Mouse (Mus musculus): ENCODE measurements around the gene Gsto2. TPM values are rescaled to one million over a fixed set of nuclear protein-coding genes. Genes with fewer than 3 reads are reported as not detected.
A peak's percentile ranks its signal among the peaks of the same experiment; 100 is the strongest.

Gene Gsto2
- polyA plus RNA-seq, 1 experiment from 2014 or later, result 0.59 TPM

DNA sequence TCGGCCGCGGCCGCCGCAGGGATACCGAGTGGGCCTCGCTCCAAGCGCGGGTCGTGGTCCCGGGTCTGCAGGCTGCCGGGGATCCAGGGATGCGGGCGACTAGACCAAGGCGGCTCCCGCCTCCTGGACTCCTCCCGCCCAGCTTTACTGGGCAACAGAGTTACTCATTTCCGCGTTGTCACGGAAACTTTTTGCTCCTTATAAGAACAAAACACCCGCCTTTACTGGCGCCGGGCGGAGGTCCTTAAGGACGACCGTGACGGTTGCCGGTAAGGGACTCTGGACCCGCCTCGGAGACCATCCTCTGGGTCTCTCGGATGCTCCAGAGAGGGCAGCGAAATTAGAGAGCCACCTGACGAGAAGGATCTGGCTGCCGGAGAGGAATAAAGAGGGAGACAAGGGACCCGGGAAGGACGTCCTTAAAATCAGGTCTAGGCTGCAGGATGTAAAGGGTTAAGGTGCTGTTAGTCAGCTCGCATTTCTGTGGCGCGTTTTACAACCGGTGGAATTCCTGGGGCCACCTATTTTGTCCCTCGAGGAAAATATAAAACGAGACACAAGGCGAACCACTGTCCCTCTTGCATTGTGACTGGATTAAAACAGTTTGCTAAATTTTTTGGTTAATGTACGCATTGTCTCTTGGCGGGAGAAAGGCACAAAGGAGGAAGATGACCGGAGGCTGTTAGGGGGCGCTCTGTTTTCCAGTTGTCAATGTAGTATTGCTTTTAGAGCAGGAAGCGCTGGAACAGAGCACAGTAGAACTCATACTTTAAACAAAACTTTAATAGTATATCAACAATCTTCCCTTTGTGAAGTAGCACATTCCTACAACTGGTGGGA, 54.0 kb downstream of the Gsto2 start, which contains the start of the genes Cfap43 and Itprip:
Gene Cfap43, minus strand, starts transcription at position 162 of the 840 bp plus-strand sequence.
Gene Itprip, minus strand, starts transcription at position 174 of the 840 bp plus-strand sequence.
- Histone ChIP-seq H3K27ac (peak within 1 kb of the TSS; percentile 98), H3K9me3 (replicated peaks) (no peaks in the 10 kb centered on the region), H3K4me1 (peaks cover 32% of the 10 kb centered on the region), H3K36me3 (no peaks in the 10 kb centered on the region), H3K4me3 (peak within 1 kb of the TSS; percentile 94), H3K27me3 (ENCODE audit: low read depth, poor library complexity, severe bottlenecking) (no peaks in the 10 kb centered on the region)
- under 1% methylated on average over 48 of the region's 48 CpGs for WGBS
- DNase-seq (ENCODE audit: low spot score), result peak; percentile 86

DNA sequence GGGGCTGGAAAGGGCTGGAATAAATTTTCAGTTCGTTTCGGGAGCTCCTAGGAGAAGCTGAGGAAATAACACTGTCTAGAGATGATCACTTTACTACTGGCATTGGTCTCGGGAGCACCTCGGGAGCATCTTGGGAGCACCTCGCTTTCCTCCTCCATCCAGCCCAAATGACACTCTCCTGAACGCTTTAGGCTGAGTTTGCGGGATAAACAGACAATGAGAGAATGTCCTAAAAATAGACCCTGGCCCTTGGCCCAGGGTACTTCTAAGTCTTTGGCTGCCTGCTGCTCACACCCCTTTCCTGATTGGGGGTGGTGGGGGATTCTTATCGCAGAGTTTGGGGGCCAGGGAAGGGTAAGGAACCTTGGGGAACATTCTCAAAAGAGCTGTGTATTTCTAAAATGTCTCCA, 54.6 kb downstream of the Gsto2 start:
- Histone ChIP-seq H3K4me1 (peaks cover 32% of the 10 kb centered on the region), H3K27me3 (ENCODE audit: low read depth, poor library complexity, severe bottlenecking) (no peaks in the 10 kb centered on the region), H3K4me3 (peak overlapping the region; percentile 94), H3K36me3 (no peaks in the 10 kb centered on the region), H3K9me3 (replicated peaks) (no peaks in the 10 kb centered on the region), H3K27ac (peak overlapping the region; percentile 98)
- 10% methylated on average over 8 of the region's 8 CpGs for WGBS
- DNase-seq (ENCODE audit: low spot score), result peak; percentile 53

DNA sequence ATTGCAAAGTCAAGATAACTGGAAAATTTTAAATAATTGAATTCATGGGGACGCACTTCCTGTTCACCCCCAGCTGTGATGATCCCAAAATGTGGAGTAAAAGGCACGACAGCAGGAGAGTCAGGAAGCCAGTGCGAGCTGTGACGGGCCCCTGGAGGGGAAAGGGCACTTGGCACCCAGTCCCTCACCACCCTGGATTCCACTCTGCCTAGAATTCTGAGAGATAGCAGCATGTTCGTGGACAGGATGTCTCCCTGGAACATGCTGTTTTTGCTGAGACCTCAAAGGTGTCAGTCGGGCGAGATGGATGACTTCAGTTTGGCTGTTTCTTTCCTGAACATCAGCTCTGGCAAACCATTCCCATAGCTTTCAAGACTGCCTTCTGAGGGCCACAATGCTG, 60.5 kb downstream of the Gsto2 start:
- Histone ChIP-seq H3K27ac (no peak overlapping the region), H3K27me3 (ENCODE audit: low read depth, poor library complexity, severe bottlenecking) (no peaks in the 10 kb centered on the region), H3K9me3 (replicated peaks) (no peaks in the 10 kb centered on the region), H3K4me3 (no peak overlapping the region), H3K36me3 (no peaks in the 10 kb centered on the region), H3K4me1 (no peaks in the 10 kb centered on the region)
- WGBS, result 78% methylated on average over 7 of the region's 7 CpGs
- DNase-seq (ENCODE audit: low spot score), result no peak

GRCm38 (mm10) chr19:47927032-47927431, 61.7 kb downstream of the Gsto2 start:
- no peaks in the 10 kb centered on the region for H3K36me3 ChIP-seq
- no peak overlapping the region for H3K4me3 ChIP-seq
- 94% methylated on average over 2 of the region's 2 CpGs for WGBS
- no peak for DNase-seq (ENCODE audit: low spot score)
- H3K4me1 ChIP-seq, result no peaks in the 10 kb centered on the region
- no peaks in the 10 kb centered on the region for H3K9me3 ChIP-seq (replicated peaks)
- no peaks in the 10 kb centered on the region for H3K27me3 ChIP-seq (ENCODE audit: low read depth, poor library complexity, severe bottlenecking)
- no peak overlapping the region for H3K27ac ChIP-seq

DNA sequence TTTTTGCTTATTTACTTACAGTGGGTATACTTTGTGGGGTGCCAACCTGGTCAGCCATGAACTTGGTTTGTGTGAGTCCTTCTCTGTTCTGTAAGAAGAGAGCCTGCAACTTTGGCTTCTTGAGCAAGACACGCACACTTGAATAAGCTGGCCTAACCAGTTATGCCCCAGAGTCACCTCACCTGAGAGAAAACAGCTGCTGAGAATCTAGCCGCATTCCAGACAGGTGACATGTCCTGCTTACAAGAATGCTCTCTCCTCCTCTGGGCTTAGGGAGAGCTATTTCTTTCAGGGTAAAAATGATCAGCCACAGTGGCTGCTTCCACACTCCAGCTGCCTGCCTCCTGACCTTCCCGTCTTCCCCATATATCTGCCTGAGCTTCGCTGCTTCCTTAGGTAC, 63.7 kb downstream of the Gsto2 start:
- peaks cover 2% of the 10 kb centered on the region; the same call in 1 of the 2 replicates for H3K4me1 ChIP-seq
- WGBS, result 82% methylated on average over 4 of the region's 4 CpGs
- no peaks in the 10 kb centered on the region for H3K9me3 ChIP-seq (replicated peaks)
- H3K4me3 ChIP-seq, result no peak overlapping the region
- no peak overlapping the region for H3K27ac ChIP-seq
- H3K36me3 ChIP-seq, result no peaks in the 10 kb centered on the region
- H3K27me3 ChIP-seq (ENCODE audit: low read depth, poor library complexity, severe bottlenecking), result no peaks in the 10 kb centered on the region
- DNase-seq (ENCODE audit: low spot score), result no peak

DNA sequence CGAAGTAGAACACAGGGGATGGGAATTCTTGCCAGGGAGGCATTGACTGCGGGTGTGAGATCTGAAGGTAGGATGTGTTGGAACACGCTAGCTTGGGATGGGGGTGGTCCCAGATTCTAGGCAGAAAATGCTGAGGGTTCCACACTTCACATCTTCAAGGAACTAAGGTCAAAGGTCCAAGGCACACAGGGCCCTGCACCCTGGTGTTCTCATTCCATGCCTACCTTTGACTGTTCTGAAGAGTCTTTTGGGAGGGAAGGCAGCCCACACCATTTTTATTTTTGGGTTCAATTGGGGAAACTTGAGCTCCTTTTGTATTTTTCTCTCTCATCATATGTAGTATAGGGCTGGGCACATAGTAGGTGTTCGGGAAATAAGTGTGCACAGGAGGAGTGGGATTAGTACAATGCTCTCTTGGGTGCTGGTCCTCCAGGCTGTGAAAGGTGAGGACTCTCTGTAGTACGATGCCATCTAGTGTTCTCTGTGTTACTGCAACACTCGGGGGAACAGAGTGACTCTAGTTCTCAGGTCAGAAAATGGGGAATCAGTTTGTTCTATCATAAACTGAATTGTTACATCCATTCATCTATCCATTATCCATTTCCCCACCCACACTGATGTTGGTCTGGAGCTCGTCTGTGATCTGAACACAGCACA, 66.8 kb downstream of the Gsto2 start:
- Histone ChIP-seq H3K36me3 (no peaks in the 10 kb centered on the region), H3K27ac (no peak overlapping the region), H3K4me1 (peaks cover 3% of the 10 kb centered on the region; the same call in 1 of the 2 replicates), H3K27me3 (ENCODE audit: low read depth, poor library complexity, severe bottlenecking) (no peaks in the 10 kb centered on the region), H3K4me3 (no peak overlapping the region), H3K9me3 (replicated peaks) (no peaks in the 10 kb centered on the region)
- WGBS, result 47% methylated on average over 7 of the region's 7 CpGs
- no peak for DNase-seq (ENCODE audit: low spot score)

DNA sequence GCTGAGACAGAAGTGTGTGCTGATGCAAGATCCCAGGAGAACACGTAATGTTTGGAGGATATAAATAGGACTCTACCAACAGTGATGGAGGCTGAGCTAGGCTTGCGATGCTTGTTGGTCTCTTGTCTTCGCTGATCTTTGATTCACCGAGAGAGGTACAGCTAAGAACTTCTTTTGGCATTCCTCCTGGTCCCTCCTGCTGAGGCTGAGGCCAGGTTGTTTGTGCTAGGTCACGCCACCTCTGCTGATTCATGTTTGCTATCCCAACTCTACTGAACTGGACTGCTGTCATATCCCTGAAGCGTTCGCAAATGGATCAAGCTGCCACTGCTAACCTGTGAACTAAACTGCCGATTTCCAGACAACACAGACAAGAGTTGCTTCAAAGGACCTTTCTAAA, 68.8 kb downstream of the Gsto2 start:
- Histone ChIP-seq H3K9me3 (replicated peaks) (no peaks in the 10 kb centered on the region), H3K4me3 (no peak overlapping the region), H3K36me3 (no peaks in the 10 kb centered on the region), H3K27ac (peak overlapping the region; percentile 46; the same call in 1 of the 2 replicates), H3K4me1 (peaks cover 14% of the 10 kb centered on the region), H3K27me3 (ENCODE audit: low read depth, poor library complexity, severe bottlenecking) (peaks cover 15% of the 10 kb centered on the region)
- WGBS, result 91% methylated on average over 8 of the region's 8 CpGs
- DNase-seq (ENCODE audit: low spot score), result no peak

DNA sequence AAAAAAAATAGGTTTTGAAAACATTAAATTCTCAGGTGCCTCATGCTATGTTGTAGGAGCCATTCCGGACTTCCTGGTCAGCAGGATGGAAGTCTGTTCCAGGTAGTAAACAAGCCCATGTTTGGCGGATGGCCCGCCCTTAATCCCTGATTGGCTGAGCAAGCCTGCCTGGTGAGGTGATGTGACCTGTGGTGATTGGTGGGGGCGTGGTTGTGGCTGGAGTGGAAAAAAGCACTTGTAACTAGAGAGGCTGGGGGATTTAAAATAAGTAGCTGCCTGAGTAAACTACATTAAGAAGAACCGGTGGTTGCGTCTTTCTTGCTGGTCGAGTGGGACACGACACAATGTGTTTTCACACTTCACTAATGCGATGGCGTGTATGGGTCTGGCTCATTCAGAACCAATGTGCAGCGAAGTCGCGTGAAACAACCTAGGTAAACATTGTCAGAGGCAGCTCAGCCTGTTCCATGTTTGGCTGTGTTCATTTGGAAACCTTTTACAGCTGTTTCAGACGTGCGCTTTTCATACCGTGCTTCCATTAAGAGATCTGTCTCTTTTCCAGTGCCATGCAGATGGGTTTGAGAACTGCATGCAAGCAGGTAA, 69.4 kb downstream of the Gsto2 start:
- peaks cover 14% of the 10 kb centered on the region for H3K4me1 ChIP-seq
- H3K36me3 ChIP-seq, result no peaks in the 10 kb centered on the region
- 71% methylated on average over 16 of the region's 16 CpGs for WGBS
- no peaks in the 10 kb centered on the region for H3K9me3 ChIP-seq (replicated peaks)
- no peak overlapping the region for H3K4me3 ChIP-seq
- H3K27me3 ChIP-seq (ENCODE audit: low read depth, poor library complexity, severe bottlenecking), result peaks cover 17% of the 10 kb centered on the region
- DNase-seq (ENCODE audit: low spot score), result no peak
- H3K27ac ChIP-seq, result peak overlapping the region; percentile 44; the same call in 1 of the 2 replicates

- H3K4me3 ChIP-seq, result no peak overlapping the region
- H3K4me1 ChIP-seq, result peaks cover 14% of the 10 kb centered on the region
- 87% methylated on average over 6 of the region's 6 CpGs for WGBS
- peaks cover 17% of the 10 kb centered on the region for H3K27me3 ChIP-seq (ENCODE audit: low read depth, poor library complexity, severe bottlenecking)
- H3K9me3 ChIP-seq (replicated peaks), result no peaks in the 10 kb centered on the region
- H3K27ac ChIP-seq, result no peak overlapping the region
- DNase-seq (ENCODE audit: low spot score), result no peak
- H3K36me3 ChIP-seq, result no peaks in the 10 kb centered on the region
These were observed 70.2 kb downstream of the Gsto2 start for GRCm38 (mm10) chr19:47935530-47935929.

Small RNA genes lying within 50 kb of the gene (microRNA-seq; reads per million reads assigned to microRNA genes)
- not detected for gene Gm22240

Other genes starting within 250 kb of the Gsto2 start
- gene Col17a1, start 173.4 kb upstream of the Gsto2 start, polyA plus RNA-seq (2016; fragmentation: Nextera tagmentation; extraction: Ambion mirVana), result 0.83 and 1.8 TPM in 2 replicates
- gene Sfr1, start 133.9 kb upstream of the Gsto2 start, polyA plus RNA-seq (2016; fragmentation: Nextera tagmentation; extraction: Ambion mirVana), result 246 and 260 TPM in 2 replicates
- 241 and 258 TPM in 2 replicates for gene Gsto1, start 10.6 kb upstream of the Gsto2 start, polyA plus RNA-seq (2016; fragmentation: Nextera tagmentation; extraction: Ambion mirVana)
- gene Cfap43, start 53.8 kb downstream of the Gsto2 start, polyA plus RNA-seq (2016; fragmentation: Nextera tagmentation; extraction: Ambion mirVana), result 0.05 and 0.09 TPM in 2 replicates
- 19.0 and 27.5 TPM in 2 replicates for gene Itprip, start 53.8 kb downstream of the Gsto2 start, polyA plus RNA-seq (2016; fragmentation: Nextera tagmentation; extraction: Ambion mirVana)
- gene Cfap58, start 72.1 kb downstream of the Gsto2 start, polyA plus RNA-seq (2016; fragmentation: Nextera tagmentation; extraction: Ambion mirVana), result not detected in 2 replicates

All from limb, embryonic 10.5 days (tissue).